Mouse (Mus musculus) small intestine, adult 2 months (tissue): ENCODE results near the gene Strn4.

Experiments used
- CTCF ChIP-seq: fragments of 200-500 bp; IDR thresholded peaks from 2 replicates; pipeline ENCODE4 v1.5.1; 2012; ENCODE audit warnings: low read depth, mild to moderate bottlenecking, control low read depth, inconsistent platforms, low read length, moderate library complexity, mixed read lengths; ENCODE audit not compliant: insufficient replicate concordance, insufficient read length; ENCODE audit errors: extremely low read depth
- POLR2A ChIP-seq: fragments of 200-500 bp; IDR thresholded peaks from 2 replicates; pipeline ENCODE4 v1.6.1; 2012; ENCODE audit warnings: low read depth, mild to moderate bottlenecking, control low read depth, inconsistent platforms, low read length, moderate library complexity

DNA sequence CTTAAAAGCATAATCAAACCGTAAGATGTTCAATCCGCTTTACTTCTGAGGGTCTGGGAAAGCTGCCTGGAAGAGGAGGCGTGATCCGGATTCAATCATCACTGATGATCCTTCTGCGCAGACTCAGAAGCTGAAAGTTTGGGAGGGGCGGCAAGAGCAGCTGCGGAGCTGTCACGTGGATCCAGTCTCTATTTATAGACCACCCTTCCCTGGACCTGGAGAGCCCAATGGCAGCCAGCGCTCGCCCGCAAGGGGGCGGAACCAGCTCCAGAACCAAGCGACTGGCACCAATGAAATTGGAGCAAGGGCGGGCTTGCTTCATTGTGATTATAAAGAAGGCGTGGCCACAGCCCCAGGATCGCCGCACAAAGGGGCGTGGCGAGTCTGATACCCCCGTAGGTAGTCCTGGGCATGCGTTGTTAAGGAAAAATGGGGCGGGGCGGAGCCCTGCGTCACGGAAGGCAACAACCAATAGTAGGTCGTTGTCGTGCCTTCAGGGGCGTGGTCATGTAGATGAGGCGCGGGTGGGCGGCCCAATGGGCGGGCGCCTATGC lies 59.1 kb downstream of the Strn4 start:
- TF ChIP-seq POLR2A (no peak), CTCF (peak; percentile 27; the same call in 1 of the 2 replicates)
